Mouse (Mus musculus): ENCODE data around the gene Fkrp. TPM values are rescaled to one million over a fixed set of nuclear protein-coding genes. Genes with fewer than 3 reads are reported as not detected.

Fkrp gene
- polyA plus RNA-seq, 1 experiment from 2014 or later: 29.0 TPM

GRCm38 (mm10) chr7:16763463-16764218, 52.9 kb downstream of the Fkrp start:
- Histone ChIP-seq H3K4me1 (replicated peaks; ENCODE audit: control insufficient read depth, insufficient read depth, low read length) (no peaks in the 10 kb centered on the region), H3K4me2 (ENCODE audit: low read length) (no peak overlapping the region), H3K27me3 (replicated peaks; ENCODE audit: control insufficient read depth, insufficient read depth, low read length) (no peaks in the 10 kb centered on the region), H3K36me3 (ENCODE audit: control insufficient read depth, insufficient read depth) (no peaks in the 10 kb centered on the region), H3K27ac (ENCODE audit: low read length) (no peak overlapping the region), H3K9me3 (ENCODE audit: control insufficient read depth, low read length) (no peaks in the 10 kb centered on the region), H3K9ac (replicated peaks; ENCODE audit: low read depth, low read length) (no peak overlapping the region), H3K4me3 (replicated peaks; ENCODE audit: low read length) (no peak overlapping the region)
- no peak for ATAC-seq
- WGBS: 89% methylated on average over 7 of the region's 7 CpGs

GRCm38 (mm10) chr7:16761630-16762029, 54.9 kb downstream of the Fkrp start:
- Histone ChIP-seq H3K4me1 (replicated peaks; ENCODE audit: control insufficient read depth, insufficient read depth, low read length) (no peaks in the 10 kb centered on the region), H3K4me2 (ENCODE audit: low read length) (no peak overlapping the region), H3K9ac (replicated peaks; ENCODE audit: low read depth, low read length) (no peak overlapping the region), H3K36me3 (ENCODE audit: control insufficient read depth, insufficient read depth) (no peaks in the 10 kb centered on the region), H3K27me3 (replicated peaks; ENCODE audit: control insufficient read depth, insufficient read depth, low read length) (no peaks in the 10 kb centered on the region), H3K4me3 (replicated peaks; ENCODE audit: low read length) (no peak overlapping the region), H3K9me3 (ENCODE audit: control insufficient read depth, low read length) (no peaks in the 10 kb centered on the region), H3K27ac (ENCODE audit: low read length) (no peak overlapping the region)
- 53% methylated on average over 5 of the region's 5 CpGs for WGBS
- ATAC-seq: no peak

GRCm38 (mm10) chr7:16761005-16761481, 55.5 kb downstream of the Fkrp start:
- Histone ChIP-seq H3K4me2 (ENCODE audit: low read length) (no peak overlapping the region), H3K27ac (ENCODE audit: low read length) (no peak overlapping the region), H3K9ac (replicated peaks; ENCODE audit: low read depth, low read length) (no peak overlapping the region), H3K4me3 (replicated peaks; ENCODE audit: low read length) (no peak overlapping the region), H3K27me3 (replicated peaks; ENCODE audit: control insufficient read depth, insufficient read depth, low read length) (no peaks in the 10 kb centered on the region), H3K4me1 (replicated peaks; ENCODE audit: control insufficient read depth, insufficient read depth, low read length) (no peaks in the 10 kb centered on the region), H3K9me3 (ENCODE audit: control insufficient read depth, low read length) (no peaks in the 10 kb centered on the region), H3K36me3 (ENCODE audit: control insufficient read depth, insufficient read depth) (no peaks in the 10 kb centered on the region)
- WGBS: 55% methylated on average over 10 of the region's 10 CpGs
- no peak for ATAC-seq

GRCm38 (mm10) chr7:16760292-16760691, 56.2 kb downstream of the Fkrp start:
- no peak overlapping the region for H3K4me3 ChIP-seq (replicated peaks; ENCODE audit: low read length)
- WGBS: 33% methylated on average over 8 of the region's 8 CpGs
- H3K9me3 ChIP-seq (ENCODE audit: control insufficient read depth, low read length): no peaks in the 10 kb centered on the region
- no peaks in the 10 kb centered on the region for H3K27me3 ChIP-seq (replicated peaks; ENCODE audit: control insufficient read depth, insufficient read depth, low read length)
- H3K4me2 ChIP-seq (ENCODE audit: low read length): no peak overlapping the region
- H3K9ac ChIP-seq (replicated peaks; ENCODE audit: low read depth, low read length): no peak overlapping the region
- H3K36me3 ChIP-seq (ENCODE audit: control insufficient read depth, insufficient read depth): no peaks in the 10 kb centered on the region
- H3K4me1 ChIP-seq (replicated peaks; ENCODE audit: control insufficient read depth, insufficient read depth, low read length): no peaks in the 10 kb centered on the region
- ATAC-seq: no peak
- no peak overlapping the region for H3K27ac ChIP-seq (ENCODE audit: low read length)

Other genes with a start within 250 kb of the Fkrp start
- gene Arhgap35, start 201.7 kb downstream of the Fkrp start, polyA plus RNA-seq (2015; fragmentation: Nextera tagmentation; extraction: Ambion mirVana): 41.2 and 41.5 TPM in 2 replicates
- gene Ceacam15, start 141.0 kb downstream of the Fkrp start, polyA plus RNA-seq (2015; fragmentation: Nextera tagmentation; extraction: Ambion mirVana): not detected in 2 replicates
- gene Ceacam9, start 94.8 kb downstream of the Fkrp start, polyA plus RNA-seq (2015; fragmentation: Nextera tagmentation; extraction: Ambion mirVana): 0.15 and 0.20 TPM in 2 replicates
- 364 and 377 TPM in 2 replicates for gene Ap2s1, start 78.3 kb downstream of the Fkrp start, polyA plus RNA-seq (2015; fragmentation: Nextera tagmentation; extraction: Ambion mirVana)
- gene Slc1a5, start 35.4 kb downstream of the Fkrp start, polyA plus RNA-seq (2015; fragmentation: Nextera tagmentation; extraction: Ambion mirVana): 9.8 and 10.7 TPM in 2 replicates
- gene Strn4, start 843 bp downstream of the Fkrp start, polyA plus RNA-seq (2015; fragmentation: Nextera tagmentation; extraction: Ambion mirVana): 189 and 204 TPM in 2 replicates
- gene Prkd2, start 26.2 kb upstream of the Fkrp start, polyA plus RNA-seq (2015; fragmentation: Nextera tagmentation; extraction: Ambion mirVana): 6.6 TPM in 2 replicates
- 2.1 and 2.6 TPM in 2 replicates for gene Dact3, start 58.6 kb upstream of the Fkrp start, polyA plus RNA-seq (2015; fragmentation: Nextera tagmentation; extraction: Ambion mirVana)
- gene Gng8, start 75.1 kb upstream of the Fkrp start, polyA plus RNA-seq (2015; fragmentation: Nextera tagmentation; extraction: Ambion mirVana): 1.9 and 4.5 TPM in 2 replicates
- gene Ptgir, start 89.8 kb upstream of the Fkrp start, polyA plus RNA-seq (2015; fragmentation: Nextera tagmentation; extraction: Ambion mirVana): 0.15 TPM in 2 replicates
- gene Calm3, start 107.4 kb upstream of the Fkrp start, polyA plus RNA-seq (2015; fragmentation: Nextera tagmentation; extraction: Ambion mirVana): 308 and 333 TPM in 2 replicates
- 85.3 and 118 TPM in 2 replicates for gene Pnmal2, start 128.0 kb upstream of the Fkrp start, polyA plus RNA-seq (2015; fragmentation: Nextera tagmentation; extraction: Ambion mirVana)
- gene Pnmal1, start 142.9 kb upstream of the Fkrp start, polyA plus RNA-seq (2015; fragmentation: Nextera tagmentation; extraction: Ambion mirVana): 50.1 and 60.9 TPM in 2 replicates
- 3.7 and 4.1 TPM in 2 replicates for gene Gm42372, start 166.4 kb upstream of the Fkrp start, polyA plus RNA-seq (2015; fragmentation: Nextera tagmentation; extraction: Ambion mirVana)
- gene Ccdc8, start 176.0 kb upstream of the Fkrp start, polyA plus RNA-seq (2015; fragmentation: Nextera tagmentation; extraction: Ambion mirVana): 7.3 and 8.9 TPM in 2 replicates
- gene Ppp5c, start 211.2 kb upstream of the Fkrp start, polyA plus RNA-seq (2015; fragmentation: Nextera tagmentation; extraction: Ambion mirVana): 115 and 121 TPM in 2 replicates
- gene Hif3a, start 245.7 kb upstream of the Fkrp start, polyA plus RNA-seq (2015; fragmentation: Nextera tagmentation; extraction: Ambion mirVana): 4.4 TPM in 2 replicates

Measured in forebrain, embryonic 16.5 days (tissue).